12 mouse cellular contexts compared by ENCODE assay signal in the genomic region with DNA sequence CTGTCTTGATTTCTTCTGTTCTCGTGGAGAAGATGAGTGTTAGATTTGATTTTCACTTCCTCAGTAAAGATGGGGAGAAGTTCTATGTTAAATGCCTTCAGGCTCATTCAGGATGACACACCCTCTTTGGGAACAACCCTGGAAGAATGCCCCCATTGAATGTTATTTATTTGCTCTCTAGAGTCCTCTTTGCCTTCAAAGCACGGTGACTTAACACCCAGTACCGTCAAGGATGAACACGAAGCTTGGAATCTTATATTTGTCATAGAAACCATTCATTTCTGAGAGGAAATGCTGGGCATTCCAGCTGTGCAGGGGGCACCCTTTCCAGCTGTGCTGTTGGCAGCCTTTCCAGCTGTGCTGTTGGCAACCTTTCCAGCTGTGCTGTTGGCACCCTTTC.
"Had no signal": no experiment of that assay in that cellular context is flagged by ENCODE, and none has a peak within 500 bp of the region (broad histone marks: within the 10 kb centered on the region; RNA-seq: fewer than 3 reads in every experiment).

No protein-coding gene starts in this region.

- DNase-seq: kidney, adult 18-20 months; kidney, postnatal 10 days; kidney, postnatal 36 days; layer of hippocampus, postnatal 36 days; liver; lung, adult 18-20 months; lung, postnatal 10 days; lung, postnatal 36 days; right cerebral cortex, adult 18-20 months; right cerebral cortex, postnatal 14 days; right cerebral cortex, postnatal 4 days; thymus, postnatal 25 days had no signal
